Mouse (Mus musculus) heart, postnatal 10 days (tissue): ENCODE results near the gene Mast4. TPM values are rescaled to one million over a fixed set of nuclear protein-coding genes. Genes with fewer than 3 reads are reported as not detected.
"Not testable (repeated sequence)": the region's sequence is repeated elsewhere in the genome, so short reads cannot be mapped to it uniquely, and the experiment has no call there.

ENCODE experiments used
- DNase-seq, 2 experiments: peaks; one replicate each; pipeline ENCODE4 v3.0.0; 2021
- intact Hi-C: fragments of 180-260 bp; cut with DNase I; formaldehyde crosslinking; loops from one replicate; pipeline ENCODE4 v1.15.1; 2025
- total RNA-seq, 2 experiments: library from RNA; stranded (reverse); gene quantifications; 2 replicates each; pipeline ENCODE4 v1.2.3; 2021

Gene Mast4
- total RNA-seq, 2 experiments from 2014 or later: 62.8 to 65.1 TPM

DNA sequence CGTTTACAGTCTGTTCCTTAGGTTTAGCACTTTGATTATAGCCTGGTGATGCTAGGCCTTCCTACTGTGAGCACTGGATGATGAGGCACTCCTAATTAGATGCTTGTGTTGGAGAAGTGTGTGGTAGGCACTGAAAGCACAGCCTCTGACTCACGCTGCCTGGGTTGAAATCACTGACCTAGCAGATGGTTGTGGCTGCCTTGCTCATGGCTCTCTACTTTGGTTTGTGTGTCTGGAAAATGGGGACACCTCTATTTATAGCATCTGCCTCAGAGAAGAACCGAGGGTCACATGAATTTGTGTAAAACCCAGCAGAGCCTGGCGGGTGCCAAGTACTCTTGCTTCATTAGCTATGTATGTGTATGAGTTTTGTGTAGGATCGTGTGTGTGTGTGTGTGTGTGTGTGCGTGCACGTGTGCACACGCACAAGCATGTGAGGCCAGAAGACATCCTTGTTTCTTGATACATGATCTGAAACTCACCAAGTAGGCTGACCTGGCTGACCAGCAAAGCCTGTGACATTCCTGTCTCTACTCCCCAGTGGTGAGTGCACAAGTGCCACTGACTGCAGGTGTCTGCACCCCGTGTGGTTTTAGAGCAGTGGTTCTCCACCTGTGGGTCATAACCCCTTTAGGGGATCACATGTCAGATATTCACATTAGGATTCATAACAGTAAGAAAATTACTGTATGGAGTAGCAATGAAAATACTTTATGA is 588.5 kb downstream of the Mast4 start:
- DNase-seq: no peak
- intact Hi-C loops: loop anchor here (1.0 to 10.0 kb wide), 2 partner anchors 67 to 1011 kb away; no protein-coding TSS in a partner anchor

DNA sequence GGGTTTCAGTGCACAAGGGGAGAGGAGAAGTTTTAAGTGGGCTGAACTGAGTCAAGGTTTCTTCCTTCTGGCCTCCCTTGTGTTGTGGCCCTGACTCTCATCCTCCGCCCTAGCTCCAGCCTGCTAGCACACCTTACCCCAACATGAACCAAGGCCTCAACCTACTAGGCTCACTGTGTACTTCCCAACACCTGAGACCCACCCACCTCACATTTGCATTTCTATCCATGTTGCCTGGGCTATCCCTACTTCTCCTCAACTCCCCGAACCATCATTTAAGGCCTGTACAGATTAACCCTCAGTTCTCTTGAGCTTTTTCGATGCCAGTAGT is 589.1 kb downstream of the Mast4 start:
- no peak for DNase-seq
- intact Hi-C loops: loop anchor here (1.0 to 10.0 kb wide), 2 partner anchors 67 to 1010 kb away; no protein-coding TSS in a partner anchor

DNA sequence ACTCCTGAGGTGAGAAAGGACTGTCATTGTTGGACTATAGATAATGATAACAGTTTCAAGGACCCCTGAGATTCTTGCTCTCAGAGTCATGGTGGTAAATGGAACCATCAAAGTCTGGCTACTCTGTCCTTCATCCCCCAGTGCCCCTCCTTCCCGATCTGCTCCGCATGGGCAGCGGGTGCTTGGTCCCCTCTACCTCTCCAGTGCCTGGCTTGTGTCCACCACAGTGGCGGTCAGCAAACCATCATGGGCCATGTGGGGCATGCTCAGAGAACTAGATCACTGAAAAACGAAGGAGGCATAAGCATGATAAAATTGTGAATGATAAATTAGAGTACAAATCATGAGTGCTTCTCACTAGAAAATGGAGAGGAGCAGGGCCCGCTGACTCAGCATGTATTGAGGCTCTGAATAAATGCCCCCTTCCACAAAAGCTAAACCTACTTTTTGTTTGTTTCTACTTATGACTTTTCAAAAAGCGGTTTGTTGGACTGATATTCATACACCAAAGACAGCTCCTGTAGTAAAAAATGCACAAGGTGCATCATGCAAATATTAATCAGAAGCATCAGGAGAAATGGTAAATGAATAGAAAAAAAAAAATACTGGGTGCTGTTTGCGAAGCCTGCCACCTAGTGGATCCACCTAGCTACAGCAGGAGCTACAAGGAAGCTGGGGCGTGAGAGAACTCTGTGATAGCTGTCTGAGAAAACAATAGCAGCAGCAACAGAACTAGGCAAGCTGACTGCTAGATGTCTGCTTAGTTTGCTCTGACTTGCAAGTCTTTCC is 589.6 kb downstream of the Mast4 start:
- intact Hi-C loops: loop anchor here (1.0 to 10.0 kb wide), 2 partner anchors 66 to 1010 kb away; no protein-coding TSS in a partner anchor
- DNase-seq: peak; percentile 59 to 67

GRCm38 (mm10) chr13:102739720-102740535 is 594.4 kb downstream of the Mast4 start:
- intact Hi-C loops: loop anchor here (10.0 kb wide), 1 partner anchor 1005 kb away; no protein-coding TSS in a partner anchor
- no peak for DNase-seq

- DNase-seq: no peak
- intact Hi-C loops: no loop called here
Measured at GRCm38 (mm10) chr13:102737811-102738210, 596.5 kb downstream of the Mast4 start.

DNA sequence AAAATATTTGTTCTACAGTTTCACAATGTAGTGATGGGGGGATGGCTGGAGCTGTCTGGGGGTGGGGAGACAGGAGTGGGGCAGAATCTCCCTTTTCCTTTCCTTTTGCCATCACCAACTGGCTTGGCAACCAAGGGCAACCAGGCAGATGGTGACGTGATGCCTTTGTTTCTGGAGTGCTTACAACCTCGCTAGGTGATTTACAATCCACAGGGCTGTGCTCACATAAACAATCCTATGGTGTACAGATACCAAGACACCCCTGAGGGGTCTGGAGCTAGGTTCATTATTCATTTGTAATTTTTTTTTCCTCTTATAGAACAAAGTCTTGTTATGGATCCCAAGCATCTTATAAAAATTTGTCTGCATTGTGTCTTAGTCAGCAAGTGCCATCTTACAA is 601.2 kb downstream of the Mast4 start:
- no peak for DNase-seq
- intact Hi-C loops: no loop called here

DNA sequence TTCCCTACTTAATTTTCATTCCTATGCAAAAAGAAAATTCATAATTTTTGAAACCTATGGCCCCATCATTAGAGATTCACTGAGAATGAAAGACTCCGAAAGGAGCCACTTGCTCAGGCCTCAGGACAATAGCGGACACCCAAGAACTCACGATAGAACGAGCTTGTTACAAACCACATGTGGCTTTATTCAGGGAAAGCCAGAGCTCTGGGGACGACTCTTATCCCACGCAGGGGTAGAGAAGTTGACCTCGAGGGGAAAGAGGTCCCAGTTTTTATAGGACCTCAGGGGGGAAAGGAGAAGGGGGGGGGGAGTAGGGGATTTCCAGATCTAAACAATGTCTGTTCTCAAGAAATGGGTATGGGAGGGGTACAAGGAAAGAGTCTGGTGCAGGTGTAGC is 605.3 kb downstream of the Mast4 start:
- DNase-seq, intact Hi-C loops: not testable (repeated sequence)

DNA sequence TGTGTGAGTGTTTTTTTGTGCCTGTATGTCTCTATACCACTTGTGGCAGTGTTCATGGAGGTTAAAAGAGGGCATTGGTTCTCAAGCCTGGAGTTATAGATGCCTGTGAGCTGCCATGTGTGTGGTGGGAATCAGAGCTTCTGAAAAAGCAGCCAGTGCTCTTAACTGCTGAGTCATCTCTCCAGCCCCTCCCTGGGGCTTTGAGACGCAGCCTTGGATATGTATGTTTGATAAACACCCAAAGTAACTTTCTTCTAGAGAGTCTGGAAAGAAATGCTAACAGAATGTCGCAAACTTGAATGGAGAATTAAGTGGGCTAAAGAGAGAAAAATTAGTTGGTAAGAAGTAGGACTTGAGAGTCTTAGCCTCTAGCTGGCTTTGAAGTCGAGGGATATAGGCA is 606.3 kb downstream of the Mast4 start:
- intact Hi-C loops: no loop called here
- DNase-seq: no peak

GRCm38 (mm10) chr13:102726876-102727275 is 607.4 kb downstream of the Mast4 start:
- intact Hi-C loops: no loop called here
- no peak for DNase-seq

- no peak for DNase-seq
- intact Hi-C loops: no loop called here
Measured at GRCm38 (mm10) chr13:102725906-102726305, 608.4 kb downstream of the Mast4 start.

GRCm38 (mm10) chr13:102725416-102725815 is 608.9 kb downstream of the Mast4 start:
- no peak for DNase-seq
- intact Hi-C loops: no loop called here

DNA sequence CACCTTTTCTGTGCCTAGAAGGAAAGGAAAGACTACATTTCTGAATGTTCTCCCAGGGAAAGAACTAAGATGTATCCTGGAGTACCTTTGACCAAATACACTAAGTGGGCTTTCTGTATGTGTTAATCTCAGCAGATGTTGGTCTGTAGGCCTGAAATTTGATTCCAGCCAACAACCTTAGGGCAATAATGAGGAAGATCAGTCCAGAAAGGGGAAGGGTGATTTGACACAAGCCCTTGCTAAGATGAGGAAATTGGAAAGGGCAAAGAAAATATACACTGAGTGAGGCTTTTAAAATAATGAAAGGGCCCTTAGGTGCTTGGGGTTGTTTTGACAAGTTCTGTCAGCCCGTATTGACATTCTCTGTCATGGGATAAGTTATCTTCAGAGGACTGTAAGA is 617.3 kb downstream of the Mast4 start:
- intact Hi-C loops: no loop called here
- DNase-seq: no peak

- no peak for DNase-seq
- intact Hi-C loops: no loop called here
Measured at GRCm38 (mm10) chr13:102700744-102701143, 633.6 kb downstream of the Mast4 start.

- DNase-seq: no peak
- intact Hi-C loops: no loop called here
Measured at GRCm38 (mm10) chr13:102700176-102700575, 634.1 kb downstream of the Mast4 start.

DNA sequence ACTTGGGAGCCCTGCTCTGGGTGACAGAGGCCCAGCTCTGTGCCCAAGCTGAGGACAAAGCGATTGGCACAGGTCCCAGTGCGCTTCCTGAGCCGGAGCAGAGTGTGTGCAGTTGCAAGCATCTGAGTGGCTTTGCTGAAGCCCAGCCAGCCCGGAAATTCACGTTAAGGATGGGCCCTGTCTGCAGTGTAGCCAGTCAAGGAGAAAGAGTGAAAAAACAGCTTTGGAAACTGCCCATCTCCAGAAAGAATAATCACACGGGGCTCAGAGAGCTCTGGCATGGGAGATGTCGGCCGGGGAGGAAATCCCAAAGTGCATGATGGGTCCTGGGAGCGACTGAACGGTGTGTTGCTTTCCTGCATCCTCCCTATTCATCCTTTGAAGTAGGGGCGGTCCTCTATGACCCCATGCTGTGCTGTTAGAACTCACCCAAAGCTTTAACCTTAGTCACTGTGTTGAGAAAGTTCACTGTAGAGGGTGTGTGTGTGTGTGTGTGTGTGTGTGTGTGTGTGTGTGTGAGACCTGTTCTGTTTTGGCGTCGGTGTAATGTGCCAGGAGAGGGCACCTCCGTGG is 635.5 kb downstream of the Mast4 start:
- DNase-seq: peak; percentile 69 to 78

DNA sequence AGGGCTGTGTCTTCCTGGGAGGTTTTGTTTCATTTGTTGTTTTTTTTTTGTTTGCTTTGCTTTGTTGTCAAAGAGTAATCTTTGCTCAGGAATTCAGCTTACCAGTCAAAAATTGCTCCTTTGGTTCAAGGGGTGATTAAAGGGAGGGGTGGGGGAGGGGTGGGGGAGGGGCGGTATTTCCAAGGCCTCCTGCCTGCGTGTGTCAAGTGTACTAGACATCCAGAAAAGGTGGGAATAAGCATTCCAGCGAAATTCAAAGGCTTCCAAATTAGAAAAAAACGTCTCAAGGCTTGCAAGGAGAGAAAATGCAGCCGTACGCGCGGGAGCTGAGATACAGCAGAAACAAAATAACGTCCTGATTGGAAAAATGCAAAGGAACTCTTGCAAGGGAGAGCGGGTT is 636.0 kb downstream of the Mast4 start:
- DNase-seq: no peak
- intact Hi-C loops: no loop called here

More for the DNA sequence above, 635.5 kb downstream of the Mast4 start:
- intact Hi-C loops: no loop called here

GRCm38 (mm10) chr13:102695121-102695905 is 639.0 kb downstream of the Mast4 start:
- DNase-seq: no peak
- intact Hi-C loops: no loop called here

DNA sequence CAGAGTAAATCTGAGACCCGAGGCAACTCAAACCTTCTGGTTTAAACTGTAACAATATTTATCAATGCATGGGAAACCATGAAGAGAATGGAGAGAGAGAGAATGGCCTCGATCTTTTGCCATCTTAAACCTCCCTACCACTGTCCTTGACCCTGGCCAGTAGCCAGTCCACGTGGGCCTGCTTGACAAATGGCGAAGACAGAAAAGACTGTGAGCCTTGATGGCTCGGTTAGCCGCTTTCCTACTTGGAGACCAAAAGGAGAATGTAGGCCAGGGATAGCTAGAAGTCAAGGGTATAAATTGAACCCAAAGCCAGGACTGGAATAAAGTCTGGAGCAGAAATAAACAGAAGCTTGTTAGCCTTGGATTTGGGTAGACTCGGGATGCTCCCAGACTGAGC is 640.1 kb downstream of the Mast4 start:
- intact Hi-C loops: no loop called here
- DNase-seq: no peak

DNA sequence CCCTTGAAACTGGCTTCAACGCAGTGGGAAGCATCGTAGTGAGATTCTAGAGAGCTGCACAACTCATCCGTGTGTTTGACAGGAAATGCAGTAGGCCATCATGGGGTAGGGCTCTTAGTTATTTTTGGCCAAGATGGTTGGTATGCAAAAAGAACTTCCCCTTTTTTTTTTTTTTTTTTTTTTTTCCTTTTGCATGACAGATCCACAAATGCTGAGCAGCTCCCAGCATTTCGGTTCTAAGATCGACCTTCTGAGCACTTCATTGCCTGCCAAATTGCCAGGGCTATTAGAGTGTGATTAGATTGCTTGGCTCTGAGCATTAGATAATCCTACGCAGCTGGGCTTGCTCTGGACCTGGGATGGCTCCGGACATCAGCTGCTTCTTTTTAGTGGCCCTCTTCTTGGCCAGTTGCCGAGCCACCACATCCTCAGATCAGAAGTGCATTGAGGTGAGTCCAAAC is 640.9 kb downstream of the Mast4 start, which contains the start of gene Cd180:
Gene Cd180 (plus strand): TSS at position 218 of the 461 bp plus-strand sequence.
- peak in 1 of 2 experiments; percentile 27 for DNase-seq
- intact Hi-C loops: no loop called here
